Mouse (Mus musculus) lung, postnatal 14 days (tissue): Measurements from ENCODE around the gene Marco.
A peak's percentile ranks its signal among the peaks of the same experiment; 100 is the strongest.

ENCODE experiments used
- DNase-seq: peaks from one replicate; pipeline ENCODE4 v3.0.0; 2021

Gene Marco

GRCm38 (mm10) chr1:120504924-120505323, at the start of gene Marco:
TSS of gene Marco (minus strand) at chr1:120505024.
- no peak for DNase-seq

- DNase-seq = no peak
These were observed 34.7 kb upstream of the Marco start for GRCm38 (mm10) chr1:120539506-120540029.

- no peak for DNase-seq
These were observed 32.2 kb upstream of the Marco start for GRCm38 (mm10) chr1:120536998-120537397.

- no peak for DNase-seq
These were observed 31.1 kb upstream of the Marco start for GRCm38 (mm10) chr1:120535919-120536318.

GRCm38 (mm10) chr1:120532321-120532916, 27.6 kb upstream of the Marco start:
- DNase-seq = no peak

- DNase-seq = no peak
These were observed 26.9 kb upstream of the Marco start for GRCm38 (mm10) chr1:120531770-120532169.

GRCm38 (mm10) chr1:120529881-120530280, 25.1 kb upstream of the Marco start:
- no peak for DNase-seq

- DNase-seq = no peak
These were observed 12.8 kb upstream of the Marco start for GRCm38 (mm10) chr1:120517618-120518017.

GRCm38 (mm10) chr1:120510311-120510710, 5.5 kb upstream of the Marco start:
- DNase-seq = no peak

- DNase-seq = no peak
These were observed 4.2 kb upstream of the Marco start for GRCm38 (mm10) chr1:120508976-120509375.

GRCm38 (mm10) chr1:120504046-120504710, 646 bp downstream of the Marco start:
- DNase-seq = no peak

- DNase-seq = no peak
These were observed 3.3 kb downstream of the Marco start for GRCm38 (mm10) chr1:120501496-120501895.

- no peak for DNase-seq
These were observed 6.8 kb downstream of the Marco start for GRCm38 (mm10) chr1:120498036-120498435.

GRCm38 (mm10) chr1:120480937-120481336, 23.9 kb downstream of the Marco start:
- DNase-seq = no peak

- DNase-seq = no peak
These were observed 30.0 kb downstream of the Marco start for GRCm38 (mm10) chr1:120474825-120475224.

- peak; percentile 37 for DNase-seq
These were observed 35.9 kb downstream of the Marco start for GRCm38 (mm10) chr1:120468891-120469290.

GRCm38 (mm10) chr1:120467323-120467722, 37.5 kb downstream of the Marco start:
- peak; percentile 4 for DNase-seq

- no peak for DNase-seq
These were observed 38.1 kb downstream of the Marco start for GRCm38 (mm10) chr1:120466751-120467150.

- DNase-seq = no peak
These were observed 45.8 kb downstream of the Marco start for GRCm38 (mm10) chr1:120459032-120459431.

- no peak for DNase-seq
These were observed 46.3 kb downstream of the Marco start for GRCm38 (mm10) chr1:120458524-120458923.

GRCm38 (mm10) chr1:120451486-120452270, 53.1 kb downstream of the Marco start:
- DNase-seq = no peak

GRCm38 (mm10) chr1:120449662-120450061, 55.2 kb downstream of the Marco start:
- DNase-seq = no peak

- no peak for DNase-seq
These were observed 61.6 kb downstream of the Marco start for GRCm38 (mm10) chr1:120443228-120443639.

- DNase-seq = no peak
These were observed 63.2 kb downstream of the Marco start for GRCm38 (mm10) chr1:120441587-120441986.
